Mouse (Mus musculus): Measurements from ENCODE around the gene Zfp219. TPM values are rescaled to one million over a fixed set of nuclear protein-coding genes. Genes with fewer than 3 reads are reported as not detected.
A peak's percentile ranks its signal among the peaks of the same experiment; 100 is the strongest.

The Zfp219 gene
- polyA plus RNA-seq, 1 experiment, result 43.5 TPM

DNA sequence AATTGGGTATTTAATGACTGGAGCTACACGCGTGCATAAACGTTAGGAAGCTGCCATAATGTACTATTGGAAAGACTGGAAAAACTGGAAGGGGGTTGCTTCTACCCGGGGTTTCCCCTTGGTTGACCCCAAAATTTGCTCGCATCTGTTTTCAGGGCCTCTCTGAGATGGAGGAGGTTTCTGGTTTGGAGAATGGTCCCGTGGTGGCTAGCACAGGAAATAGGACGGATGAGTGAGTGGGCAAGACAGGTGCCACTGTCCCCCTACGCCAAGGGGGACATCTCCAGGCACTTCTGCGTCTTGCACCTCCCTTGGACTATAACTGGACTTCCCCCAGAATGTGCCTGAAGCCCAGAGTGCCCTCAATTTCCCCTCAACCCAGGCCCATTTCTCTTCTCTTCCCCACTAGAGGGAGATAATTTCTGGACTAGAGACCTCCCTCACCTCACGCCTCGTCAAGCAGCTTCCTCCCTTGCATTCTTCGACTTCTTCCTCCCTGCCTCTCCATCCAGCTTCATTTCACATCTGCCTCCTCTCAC lies 1.4 kb downstream of the Zfp219 start:
- Histone ChIP-seq H3K4me3 (ENCODE audit: insufficient read depth, low read length) (peak overlapping the region; percentile 85), H3K4me1 (ENCODE audit: control insufficient read depth, insufficient read depth, low read length) (peaks cover 46% of the 10 kb centered on the region), H3K27ac (ENCODE audit: insufficient read depth, low read depth, low read length) (peak overlapping the region; percentile 84)
- TF ChIP-seq CTCF (IDR thresholded peaks at IDR 0.05; ENCODE audit: low read depth, low read length) (peak; percentile 31; the same call in 1 of the 2 replicates), POLR2A (IDR thresholded peaks at IDR 0.05; ENCODE audit: borderline replicate concordance, low read depth, low read length) (no peak)

DNA sequence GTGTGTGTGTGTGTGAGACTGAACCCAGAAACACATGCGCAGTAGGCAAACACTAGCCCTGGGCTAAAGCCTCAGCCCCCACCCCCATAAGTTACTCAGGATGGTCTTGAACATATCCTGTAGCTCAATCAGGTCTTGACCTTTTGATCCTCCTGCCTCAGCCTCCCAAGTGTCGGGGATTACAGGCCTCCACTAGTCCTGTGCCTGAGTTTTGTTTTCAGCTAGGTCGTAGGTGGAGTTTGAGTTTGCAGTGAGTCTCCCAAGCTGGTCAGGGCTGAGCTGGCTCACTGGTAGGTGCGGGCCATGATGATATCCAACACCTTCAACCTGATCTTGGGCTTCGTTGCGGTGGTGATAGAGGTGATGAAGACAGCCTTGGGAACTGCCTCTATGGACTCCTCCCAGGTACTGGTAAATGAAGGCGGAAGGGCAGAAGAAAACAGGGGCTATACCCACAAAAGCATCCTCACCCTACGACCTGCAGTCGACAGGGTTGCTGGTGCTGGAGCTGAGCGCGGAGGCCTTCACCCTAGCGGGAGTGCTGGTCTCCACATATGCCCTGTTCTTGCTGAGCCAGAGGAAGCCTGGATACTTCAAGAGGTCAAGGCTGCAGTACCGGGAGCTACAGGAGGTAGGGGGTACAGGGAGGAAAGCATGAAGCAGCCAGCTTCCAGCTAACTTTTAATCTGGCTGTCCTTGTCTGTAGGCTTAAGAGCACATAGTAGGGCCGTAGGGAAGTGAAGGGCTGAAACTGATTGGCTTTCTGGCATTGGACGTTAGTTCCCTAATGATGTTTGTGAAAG lies 2.1 kb downstream of the Zfp219 start:
- no peak for TF ChIP-seq CTCF (IDR thresholded peaks at IDR 0.05; ENCODE audit: low read depth, low read length)
- TF ChIP-seq POLR2A (IDR thresholded peaks at IDR 0.05; ENCODE audit: borderline replicate concordance, low read depth, low read length), result 0 out of 2 replicates have a peak, but pooled peaks have one; percentile 2
- H3K27ac ChIP-seq (ENCODE audit: insufficient read depth, low read depth, low read length), result no peak overlapping the region; the same call in 1 of the 2 replicates
- peak overlapping the region; percentile 85 for H3K4me3 ChIP-seq (ENCODE audit: insufficient read depth, low read length)
- H3K4me1 ChIP-seq (ENCODE audit: control insufficient read depth, insufficient read depth, low read length), result peaks cover 43% of the 10 kb centered on the region

DNA sequence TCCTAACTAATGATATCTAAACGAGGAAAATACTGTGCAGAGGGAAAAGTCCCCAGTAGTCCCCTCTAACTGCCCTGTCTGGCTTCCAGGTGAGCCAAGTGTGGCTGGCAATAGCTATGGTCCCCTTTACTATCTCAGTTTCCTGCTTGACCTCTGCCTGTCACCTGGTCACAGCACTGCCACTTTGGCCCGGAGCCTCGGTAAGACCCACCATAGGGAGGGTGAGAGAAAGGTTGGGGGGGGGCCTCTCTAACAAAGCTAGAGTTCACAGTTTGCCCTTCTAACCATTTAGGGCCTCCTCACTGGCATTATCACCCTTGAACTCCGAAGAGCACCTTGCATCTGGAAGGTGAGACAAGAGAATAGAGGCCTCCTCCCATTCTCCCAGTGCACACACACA lies 2.9 kb downstream of the Zfp219 start:
- TF ChIP-seq POLR2A (IDR thresholded peaks at IDR 0.05; ENCODE audit: borderline replicate concordance, low read depth, low read length) (no peak), CTCF (IDR thresholded peaks at IDR 0.05; ENCODE audit: low read depth, low read length) (no peak)
- peaks cover 38% of the 10 kb centered on the region for H3K4me1 ChIP-seq (ENCODE audit: control insufficient read depth, insufficient read depth, low read length)

DNA sequence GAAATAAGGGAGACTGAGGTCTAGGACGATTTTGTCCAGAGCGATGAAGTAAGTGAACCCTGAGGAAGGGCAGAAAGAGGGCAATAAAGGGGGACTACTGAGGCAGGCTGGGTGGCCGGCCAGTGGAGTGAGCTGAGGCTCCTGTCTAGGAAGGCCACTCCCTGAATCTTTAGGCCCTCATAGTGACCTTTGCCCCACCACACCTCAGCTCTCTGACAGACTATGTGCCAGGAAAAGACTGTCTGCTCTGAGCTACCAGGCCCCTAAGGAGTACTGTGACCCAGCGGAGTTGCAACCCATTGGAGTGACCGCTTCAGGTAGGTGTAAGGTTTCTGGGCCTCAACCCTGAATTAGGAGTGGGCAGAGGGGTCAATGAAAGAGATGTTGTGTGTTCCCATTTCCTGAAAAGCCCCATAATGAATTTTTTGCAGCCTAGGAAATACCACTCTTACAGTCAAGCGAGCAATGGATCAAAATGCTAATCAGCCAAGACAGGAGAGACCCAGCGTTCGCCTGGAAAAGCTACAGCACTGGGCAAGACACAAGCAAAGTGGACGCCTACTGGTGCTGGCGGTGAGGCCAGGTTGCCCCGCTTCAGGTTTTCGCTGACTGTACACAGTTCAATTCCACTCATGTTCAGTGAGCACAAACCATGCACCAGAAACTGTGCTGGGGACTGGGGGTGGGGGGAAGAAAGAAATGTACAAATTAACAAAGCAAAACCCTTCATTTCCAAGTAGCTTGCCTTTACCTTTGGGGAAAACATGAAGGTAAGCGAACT lies 3.7 kb downstream of the Zfp219 start:
- no peak overlapping the region for H3K27ac ChIP-seq (ENCODE audit: insufficient read depth, low read depth, low read length)
- H3K4me1 ChIP-seq (ENCODE audit: control insufficient read depth, insufficient read depth, low read length), result peaks cover 35% of the 10 kb centered on the region
- H3K4me3 ChIP-seq (ENCODE audit: insufficient read depth, low read length), result no peak overlapping the region
- TF ChIP-seq CTCF (IDR thresholded peaks at IDR 0.05; ENCODE audit: low read depth, low read length) (no peak), POLR2A (IDR thresholded peaks at IDR 0.05; ENCODE audit: borderline replicate concordance, low read depth, low read length) (no peak)

More for the DNA sequence above, 2.9 kb downstream of the Zfp219 start:
- Histone ChIP-seq H3K4me3 (ENCODE audit: insufficient read depth, low read length) (no peak overlapping the region), H3K27ac (ENCODE audit: insufficient read depth, low read depth, low read length) (no peak overlapping the region)

DNA sequence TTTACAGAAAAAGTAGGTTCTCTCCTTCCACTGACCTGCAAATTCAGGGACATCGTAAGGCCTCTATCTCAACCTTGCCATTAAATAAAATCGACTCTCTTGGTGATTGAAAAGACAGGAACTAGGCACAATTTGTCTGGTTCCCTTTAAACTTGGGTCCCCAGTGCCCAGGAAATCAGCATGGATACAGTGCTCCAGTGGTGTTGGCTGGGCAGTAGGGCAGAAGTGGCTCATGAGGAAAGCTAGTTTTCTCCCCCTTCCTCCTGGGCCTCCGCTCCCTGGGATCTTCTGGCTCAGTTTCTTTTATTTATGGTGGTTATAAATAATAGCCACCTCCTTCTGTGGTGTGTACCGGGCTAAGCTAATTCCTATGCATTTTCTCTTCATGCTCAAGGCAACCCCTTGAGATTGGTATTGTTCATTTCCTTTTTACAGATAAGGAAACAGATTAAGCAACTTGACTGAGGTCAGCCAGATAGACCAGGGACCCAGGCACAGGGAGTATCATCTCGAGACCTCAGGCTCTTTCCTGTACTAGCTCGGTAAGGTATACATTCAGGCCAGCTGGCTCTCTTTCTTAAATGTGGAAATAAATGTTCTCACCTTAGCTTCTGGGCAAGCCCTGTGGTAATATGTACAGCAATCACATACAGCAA lies 5.0 kb downstream of the Zfp219 start, which contains the start of gene Tmem253:
Gene Tmem253 (plus strand): TSS at position 214 of the 656 bp plus-strand sequence.
- Histone ChIP-seq H3K27ac (ENCODE audit: insufficient read depth, low read depth, low read length) (peak within 1 kb of the TSS; percentile 43), H3K4me1 (ENCODE audit: control insufficient read depth, insufficient read depth, low read length) (peaks cover 27% of the 10 kb centered on the region), H3K4me3 (ENCODE audit: insufficient read depth, low read length) (peak within 1 kb of the TSS; percentile 74)
- no peak for TF ChIP-seq CTCF (IDR thresholded peaks at IDR 0.05; ENCODE audit: low read depth, low read length)
- TF ChIP-seq POLR2A (IDR thresholded peaks at IDR 0.05; ENCODE audit: borderline replicate concordance, low read depth, low read length), result no peak

DNA sequence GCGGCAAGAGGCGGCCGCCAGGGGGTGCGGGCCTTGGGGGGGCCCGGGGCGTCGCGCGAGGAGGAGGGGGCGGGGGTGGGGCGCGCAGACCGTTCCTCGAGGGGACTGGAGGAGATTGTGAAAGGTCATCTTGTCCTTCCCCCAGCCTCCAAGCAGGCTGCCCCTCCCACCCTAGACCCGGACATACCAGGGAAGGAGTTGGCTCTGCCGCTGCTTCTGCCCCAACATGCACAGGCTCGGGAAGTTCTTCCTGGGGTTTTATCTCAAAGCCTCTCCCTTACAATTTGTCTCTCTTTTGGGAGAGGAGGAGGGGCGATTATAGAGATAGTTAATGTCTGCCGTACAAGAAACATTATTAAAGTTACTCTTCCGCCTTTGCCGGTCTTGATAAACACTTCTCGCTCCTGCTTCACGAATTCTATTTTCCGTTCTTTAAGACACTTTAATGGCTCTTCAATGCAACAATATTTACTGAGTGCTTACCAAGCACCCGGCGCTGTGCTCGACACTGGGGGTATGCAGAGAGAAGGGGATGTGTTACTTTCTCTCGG lies 5.7 kb downstream of the Zfp219 start:
- TF ChIP-seq POLR2A (IDR thresholded peaks at IDR 0.05; ENCODE audit: borderline replicate concordance, low read depth, low read length) (no peak), CTCF (IDR thresholded peaks at IDR 0.05; ENCODE audit: low read depth, low read length) (0 out of 2 replicates have a peak, but pooled peaks have one; percentile 37)
- peaks cover 27% of the 10 kb centered on the region for H3K4me1 ChIP-seq (ENCODE audit: control insufficient read depth, insufficient read depth, low read length)
- peak overlapping the region; percentile 74 for H3K4me3 ChIP-seq (ENCODE audit: insufficient read depth, low read length)
- H3K27ac ChIP-seq (ENCODE audit: insufficient read depth, low read depth, low read length), result peak overlapping the region; percentile 43

DNA sequence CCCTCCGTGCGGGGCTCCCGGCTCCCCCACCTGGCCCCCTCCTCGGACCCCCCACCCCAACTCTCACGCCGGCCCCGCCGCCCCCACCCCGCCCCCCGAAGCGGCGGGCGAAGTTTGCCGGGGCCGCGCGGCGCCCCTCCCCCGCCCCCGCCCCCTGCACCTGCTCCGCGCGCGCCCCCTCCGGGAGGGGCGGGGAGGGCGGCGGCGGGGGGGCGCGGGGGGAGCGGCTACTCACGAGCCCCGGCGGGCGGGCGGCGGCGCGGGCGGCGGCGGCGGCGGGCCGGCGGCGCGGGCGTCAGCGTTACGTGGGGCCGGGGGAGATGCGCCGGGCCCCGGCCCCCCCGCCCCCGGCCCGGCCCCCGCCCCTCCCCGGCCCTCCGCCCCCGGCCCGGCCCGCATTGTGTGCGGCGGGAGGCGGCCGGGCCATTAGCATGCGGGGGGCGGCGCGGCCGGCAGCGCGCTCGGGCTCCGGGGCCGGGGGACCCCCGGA lies 6.2 kb downstream of the Zfp219 start:
- Histone ChIP-seq H3K4me1 (ENCODE audit: control insufficient read depth, insufficient read depth, low read length) (peaks cover 27% of the 10 kb centered on the region), H3K4me3 (ENCODE audit: insufficient read depth, low read length) (no peak overlapping the region), H3K27ac (ENCODE audit: insufficient read depth, low read depth, low read length) (no peak overlapping the region)
- no peak for TF ChIP-seq POLR2A (IDR thresholded peaks at IDR 0.05; ENCODE audit: borderline replicate concordance, low read depth, low read length)
- TF ChIP-seq CTCF (IDR thresholded peaks at IDR 0.05; ENCODE audit: low read depth, low read length), result no peak

DNA sequence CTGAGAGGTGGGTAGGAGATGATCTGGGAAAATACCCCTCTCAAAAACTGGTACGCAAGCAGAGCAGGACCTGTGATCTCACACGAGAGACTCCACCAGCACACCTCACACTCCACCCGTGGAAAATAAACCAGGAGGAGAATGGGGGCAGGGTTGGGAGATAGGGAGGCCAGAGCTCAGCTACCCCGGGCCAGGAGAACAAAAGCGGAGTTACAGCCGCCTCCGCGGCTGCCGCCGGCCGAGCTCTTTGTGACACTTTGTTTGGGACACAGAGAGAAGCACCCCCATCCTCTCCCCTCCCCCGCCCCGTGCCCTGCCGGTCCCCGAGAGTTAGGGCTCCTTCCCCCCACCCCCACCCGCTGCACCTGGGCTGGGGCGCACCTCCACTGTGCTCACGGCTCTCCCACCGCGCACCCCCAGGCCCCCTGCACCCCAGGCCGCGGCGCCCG lies 6.7 kb downstream of the Zfp219 start:
- H3K4me1 ChIP-seq (ENCODE audit: control insufficient read depth, insufficient read depth, low read length), result peaks cover 26% of the 10 kb centered on the region
- H3K4me3 ChIP-seq (ENCODE audit: insufficient read depth, low read length), result no peak overlapping the region
- no peak overlapping the region for H3K27ac ChIP-seq (ENCODE audit: insufficient read depth, low read depth, low read length)
- TF ChIP-seq POLR2A (IDR thresholded peaks at IDR 0.05; ENCODE audit: borderline replicate concordance, low read depth, low read length), result no peak
- no peak for TF ChIP-seq CTCF (IDR thresholded peaks at IDR 0.05; ENCODE audit: low read depth, low read length)

Data from bone marrow macrophage, adult 2 months (primary cell).